Mouse (Mus musculus): ENCODE data around the gene S1pr3. TPM values are rescaled to one million over a fixed set of nuclear protein-coding genes. Genes with fewer than 3 reads are reported as not detected.

The S1pr3 gene
- polyA plus RNA-seq, 1 experiment from 2014 or later = 0.17 TPM

GRCm38 (mm10) chr13:51405731-51406320 is 2.6 kb upstream of the S1pr3 start:
- in situ Hi-C loops (cut with MboI; ENCODE audit: low pct_unique_long_range_greater_than_20kb) = no loop called here
- no peak for DNase-seq (ENCODE audit: low read depth, low spot score)
- no peak for ATAC-seq
- TF ChIP-seq CTCF (IDR thresholded peaks at IDR 0.05) = no peak
- ChIA-PET POLR2A (no interaction called here), CTCF (no interaction called here)
- H3K27me3 ChIP-seq = no peaks in the 10 kb centered on the region

GRCm38 (mm10) chr13:51407541-51408217 is 760 bp upstream of the S1pr3 start:
- H3K27me3 ChIP-seq = no peaks in the 10 kb centered on the region
- TF ChIP-seq CTCF (IDR thresholded peaks at IDR 0.05) = no peak
- no peak for DNase-seq (ENCODE audit: low read depth, low spot score)
- ChIA-PET CTCF (interaction anchor here (1.3 kb wide), 1 partner anchor 10 kb away, joined by 3 read pairs; no protein-coding TSS in a partner anchor), POLR2A (no interaction called here)
- no peak for ATAC-seq
- in situ Hi-C loops (cut with MboI; ENCODE audit: low pct_unique_long_range_greater_than_20kb) = no loop called here

- no peak for TF ChIP-seq CTCF (IDR thresholded peaks at IDR 0.05)
- ATAC-seq = no peak
- H3K27me3 ChIP-seq = no peaks in the 10 kb centered on the region
- ChIA-PET CTCF (interaction anchor here (1.4 to 1.6 kb wide), 2 partner anchors 8 to 460 kb away, joined by 3 to 4 read pairs; no protein-coding TSS in a partner anchor), POLR2A (interaction anchor here (0.5 kb wide), 1 partner anchor 283 kb away, joined by 3 read pairs; no protein-coding TSS in a partner anchor)
- in situ Hi-C loops (cut with MboI; ENCODE audit: low pct_unique_long_range_greater_than_20kb) = loop anchor here (5.0 kb wide), 1 partner anchor 78 kb away; no protein-coding TSS in a partner anchor
- no peak for DNase-seq (ENCODE audit: low read depth, low spot score)
Measured at GRCm38 (mm10) chr13:51409936-51410481, 1.6 kb downstream of the S1pr3 start.

- POLR2A ChIA-PET = interaction anchor here (0.7 kb wide), 1 partner anchor 200 kb away, joined by 4 read pairs; no protein-coding TSS in a partner anchor
- in situ Hi-C loops (cut with MboI; ENCODE audit: low pct_unique_long_range_greater_than_20kb) = loop anchor here (5.0 kb wide), 1 partner anchor 79 kb away; no protein-coding TSS in a partner anchor
- no peaks in the 10 kb centered on the region for H3K27me3 ChIP-seq
- DNase-seq (ENCODE audit: low read depth, low spot score) (no peak), ATAC-seq (no peak)
- TF ChIP-seq CTCF (IDR thresholded peaks at IDR 0.05) = no peak
- CTCF ChIA-PET = interaction anchor here (1.4 kb wide), 1 partner anchor 461 kb away, joined by 3 read pairs; no protein-coding TSS in a partner anchor
Measured at GRCm38 (mm10) chr13:51411243-51411642, 2.8 kb downstream of the S1pr3 start.

GRCm38 (mm10) chr13:51411696-51412430 is 3.4 kb downstream of the S1pr3 start:
- CTCF ChIA-PET = interaction anchor here (1.2 kb wide), 1 partner anchor 248 kb away, joined by 3 read pairs; no protein-coding TSS in a partner anchor
- POLR2A ChIA-PET = interaction anchor here (0.7 kb wide), 1 partner anchor 200 kb away, joined by 4 read pairs; no protein-coding TSS in a partner anchor

GRCm38 (mm10) chr13:51413461-51413860 is 5.0 kb downstream of the S1pr3 start:
- POLR2A ChIA-PET = interaction anchor here (0.6 kb wide), 1 partner anchor 30 kb away, joined by 4 read pairs; no protein-coding TSS in a partner anchor
- DNase-seq (ENCODE audit: low read depth, low spot score) (no peak), ATAC-seq (no peak)

More at GRCm38 (mm10) chr13:51411696-51412430, 3.4 kb downstream of the S1pr3 start:
- no peaks in the 10 kb centered on the region for H3K27me3 ChIP-seq
- in situ Hi-C loops (cut with MboI; ENCODE audit: low pct_unique_long_range_greater_than_20kb) = loop anchor here (5.0 kb wide), 1 partner anchor 80 kb away; no protein-coding TSS in a partner anchor
- TF ChIP-seq CTCF (IDR thresholded peaks at IDR 0.05) = no peak
- DNase-seq (ENCODE audit: low read depth, low spot score) (no peak), ATAC-seq (no peak)

GRCm38 (mm10) chr13:51416727-51417126 is 8.3 kb downstream of the S1pr3 start:
- TF ChIP-seq CTCF (IDR thresholded peaks at IDR 0.05) = no peak
- H3K27me3 ChIP-seq = no peaks in the 10 kb centered on the region
- CTCF ChIA-PET = no interaction called here
- in situ Hi-C loops (cut with MboI; ENCODE audit: low pct_unique_long_range_greater_than_20kb) = loop anchor here (5.0 kb wide), 3 partner anchors 229 to 469 kb away; partner anchors contain the start of gene Spin1
- POLR2A ChIA-PET = no interaction called here
- DNase-seq (ENCODE audit: low read depth, low spot score) (no peak), ATAC-seq (no peak)

More at GRCm38 (mm10) chr13:51413461-51413860, 5.0 kb downstream of the S1pr3 start:
- CTCF ChIA-PET = interaction anchor here (0.7 to 1.9 kb wide), 7 partner anchors 11 to 464 kb away, joined by 3 to 9 read pairs (median 3); no protein-coding TSS in a partner anchor
- in situ Hi-C loops (cut with MboI; ENCODE audit: low pct_unique_long_range_greater_than_20kb) = loop anchor here (5.0 kb wide), 1 partner anchor 81 kb away; no protein-coding TSS in a partner anchor
- no peaks in the 10 kb centered on the region for H3K27me3 ChIP-seq
- no peak for TF ChIP-seq CTCF (IDR thresholded peaks at IDR 0.05)

GRCm38 (mm10) chr13:51417796-51418195 is 9.4 kb downstream of the S1pr3 start:
- DNase-seq (ENCODE audit: low read depth, low spot score) (no peak), ATAC-seq (no peak)
- no peak for TF ChIP-seq CTCF (IDR thresholded peaks at IDR 0.05)
- in situ Hi-C loops (cut with MboI; ENCODE audit: low pct_unique_long_range_greater_than_20kb) = loop anchor here (5.0 kb wide), 3 partner anchors 230 to 470 kb away; partner anchors contain the start of gene Spin1
- POLR2A ChIA-PET = interaction anchor here (0.7 kb wide), 1 partner anchor 468 kb away, joined by 3 read pairs; no protein-coding TSS in a partner anchor
- CTCF ChIA-PET = interaction anchor here (0.7 to 1.6 kb wide), 20 partner anchors 8 to 469 kb away, joined by 3 to 7 read pairs (median 4); no protein-coding TSS in a partner anchor
- H3K27me3 ChIP-seq = no peaks in the 10 kb centered on the region

- peak; percentile 67 for ATAC-seq
- ChIA-PET CTCF (interaction anchor here (0.7 to 1.6 kb wide), 20 partner anchors 9 to 470 kb away, joined by 3 to 7 read pairs (median 4); no protein-coding TSS in a partner anchor), POLR2A (interaction anchor here (0.7 kb wide), 1 partner anchor 469 kb away, joined by 3 read pairs; no protein-coding TSS in a partner anchor)
- in situ Hi-C loops (cut with MboI; ENCODE audit: low pct_unique_long_range_greater_than_20kb) = loop anchor here (5.0 kb wide), 3 partner anchors 231 to 471 kb away; partner anchors contain the start of gene Spin1
- no peak for TF ChIP-seq CTCF (IDR thresholded peaks at IDR 0.05)
- H3K27me3 ChIP-seq = no peaks in the 10 kb centered on the region
- DNase-seq (ENCODE audit: low read depth, low spot score) = peak; percentile 22
Measured at GRCm38 (mm10) chr13:51418268-51418941, 10.0 kb downstream of the S1pr3 start.

Measured in Patski (cell line).